In the genomic region with DNA sequence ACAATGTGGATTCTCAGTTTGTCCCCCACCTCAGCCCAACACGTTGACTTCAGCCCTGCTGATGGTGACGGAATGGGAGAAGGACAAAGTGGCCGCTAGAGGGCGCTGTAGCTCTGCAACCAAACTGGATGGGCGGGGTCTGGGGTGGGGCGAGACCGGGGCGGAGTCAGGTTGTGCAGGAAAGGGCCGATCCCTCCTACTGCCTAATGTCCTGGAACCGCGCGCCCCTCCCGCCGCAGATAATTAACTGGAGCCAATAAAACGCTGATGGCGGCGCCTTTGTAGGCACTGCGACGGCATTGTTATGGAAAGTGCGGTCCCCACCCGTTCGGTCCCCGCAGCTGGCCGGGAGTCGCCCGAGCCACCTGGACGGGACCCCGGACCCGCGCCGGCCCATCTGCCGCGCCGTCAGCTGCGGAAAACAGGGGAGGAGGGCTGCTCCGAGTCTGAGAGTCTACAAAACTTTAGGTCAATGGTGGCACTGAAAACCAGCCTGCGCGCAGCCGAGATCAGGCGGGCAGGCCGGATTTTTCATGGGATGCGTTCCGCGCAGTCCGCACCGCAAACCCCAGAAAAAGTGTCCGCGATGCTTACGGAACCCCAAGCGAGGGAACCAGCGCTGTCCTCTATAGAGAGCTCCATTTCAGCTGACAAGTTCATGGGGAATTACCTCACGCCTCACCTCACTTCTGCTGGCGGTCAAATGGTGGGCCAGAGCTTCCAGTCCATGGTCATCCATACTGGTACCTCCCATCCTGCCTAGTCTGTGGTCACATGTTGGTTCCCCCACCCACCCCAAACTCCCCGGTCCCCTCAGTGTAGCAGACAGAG, we compare ENCODE assay signal across 8 mouse cellular contexts. TPM values are rescaled to one million over a fixed set of nuclear protein-coding genes. Genes with fewer than 3 reads are reported as not detected.
DNase-seq lines count a peak whose midpoint lies in the region; ATAC-seq and TF ChIP-seq lines count a peak whose summit lies in the region.

No protein-coding gene starts in this region.

- no peaks in the 10 kb centered on the region for H3K9me3 ChIP-seq in heart, embryonic 13.5 days
- H3K9me3 ChIP-seq in kidney, postnatal 0 days (replicated peaks; ENCODE audit: low read length) = no peaks in the 10 kb centered on the region

- no peaks in the 10 kb centered on the region for H3K36me3 ChIP-seq in heart, embryonic 13.5 days
- no peaks in the 10 kb centered on the region for H3K36me3 ChIP-seq in kidney, postnatal 0 days (ENCODE audit: insufficient read depth, low read length)
- H3K36me3 ChIP-seq in liver, adult 2 months (ENCODE audit: control insufficient read depth, insufficient read depth, low read length) = no peaks in the 10 kb centered on the region
- H3K36me3 ChIP-seq in myocyte (ENCODE audit: control insufficient read depth, insufficient read depth) = no peaks in the 10 kb centered on the region

- H3ac ChIP-seq in myocyte (ENCODE audit: control insufficient read depth, insufficient read length) = no peak overlapping the region

- H3K4me3 ChIP-seq in brown adipose tissue, adult 24 weeks (ENCODE audit: insufficient read depth, low read depth, low read length) = peak overlapping the region; percentile 71
- peak overlapping the region; percentile 74 for H3K4me3 ChIP-seq in heart, embryonic 13.5 days
- H3K4me3 ChIP-seq in kidney, postnatal 0 days (replicated peaks; ENCODE audit: low read depth, low read length) = peak overlapping the region; percentile 62
- H3K4me3 ChIP-seq in liver, adult 2 months (ENCODE audit: insufficient read depth, low read depth, low read length) = peak overlapping the region; percentile 61
- no peak overlapping the region for H3K4me3 ChIP-seq in myocyte

- H3K27ac ChIP-seq in brown adipose tissue, adult 24 weeks (replicated peaks; ENCODE audit: low read depth, low read length) = no peak overlapping the region
- no peak overlapping the region for H3K27ac ChIP-seq in heart, embryonic 13.5 days (replicated peaks)
- H3K27ac ChIP-seq in kidney, postnatal 0 days = no peak overlapping the region
- no peak overlapping the region for H3K27ac ChIP-seq in liver, adult 2 months (replicated peaks; ENCODE audit: insufficient read depth, low read depth, low read length)

- no peaks in the 10 kb centered on the region for H3K79me2 ChIP-seq in liver, adult 2 months (ENCODE audit: control insufficient read depth, insufficient read depth, low read length)
- H3K79me2 ChIP-seq in myocyte (ENCODE audit: control insufficient read depth, insufficient read depth) = no peaks in the 10 kb centered on the region

- peak overlapping the region; percentile 99 for H3K4me2 ChIP-seq in heart, embryonic 13.5 days
- H3K4me2 ChIP-seq in kidney, postnatal 0 days (ENCODE audit: low read length) = peak overlapping the region; percentile 97
- H3K4me2 ChIP-seq in myocyte (ENCODE audit: low read depth) = peak overlapping the region; percentile 66

- peak overlapping the region; percentile 80 for H3K9ac ChIP-seq in heart, embryonic 13.5 days
- peak overlapping the region; percentile 54 for H3K9ac ChIP-seq in kidney, postnatal 0 days (ENCODE audit: low read depth, low read length)
- H3K9ac ChIP-seq in liver, adult 2 months (ENCODE audit: low read depth, low read length) = peak overlapping the region; percentile 46

- peak; percentile 95 for DNase-seq in CD4-positive, CD25-positive, alpha-beta regulatory T cell, adult 2 months (ENCODE audit: low read depth, low spot score)
- peak; percentile 97 for DNase-seq in kidney, postnatal 0 days (ENCODE audit: low spot score)
- DNase-seq in liver, adult 2 months (ENCODE audit: extremely low read depth, low read depth, low spot score) = peak; percentile 68
- peak; percentile 81 to 95 for DNase-seq in spleen, postnatal 4 days (ENCODE audit: low spot score in 2 of 2)

- H3K27me3 ChIP-seq in heart, embryonic 13.5 days (replicated peaks) = peaks cover 93% of the 10 kb centered on the region
- H3K27me3 ChIP-seq in kidney, postnatal 0 days (ENCODE audit: insufficient read depth, low read length) = peaks cover 8% of the 10 kb centered on the region
- peaks cover 3% of the 10 kb centered on the region; the same call in 1 of the 2 replicates for H3K27me3 ChIP-seq in liver, adult 2 months (ENCODE audit: control insufficient read depth, insufficient read depth, low read length)
- H3K27me3 ChIP-seq in myocyte (ENCODE audit: control insufficient read depth, insufficient read depth, insufficient read length) = peaks cover 3% of the 10 kb centered on the region

- peak; percentile 80; the same call in 1 of the 2 replicates for ATAC-seq in erythroid progenitor cell, adult 5-6 weeks (replicated peaks; ENCODE audit: low FRiP score, poor library complexity, severe bottlenecking)
- ATAC-seq in heart, embryonic 13.5 days (ENCODE audit: extremely low read depth, insufficient number of reproducible peaks, low FRiP score, low TSS enrichment) = peak; percentile 80
- peak; percentile 94 for ATAC-seq in kidney, postnatal 0 days (replicated peaks; ENCODE audit: low FRiP score, low read depth)

- TF ChIP-seq POLR2A in liver, adult 2 months (IDR thresholded peaks at IDR 0.05; ENCODE audit: extremely low read depth, insufficient read depth, low read length) = no peak
- no peak for TF ChIP-seq POLR2A in myocyte (IDR thresholded peaks at IDR 0.05; ENCODE audit: insufficient read length, low read depth)

- WGBS in heart, embryonic 13.5 days = 2% methylated on average over 49 of the region's 54 CpGs
- WGBS in kidney, postnatal 0 days = under 1% methylated on average over 54 of the region's 54 CpGs
- 4% methylated on average over 54 of the region's 54 CpGs for WGBS in liver, adult 2 months

- H3K4me1 ChIP-seq in brown adipose tissue, adult 24 weeks (ENCODE audit: control insufficient read depth, insufficient read depth, insufficient read length, low read length) = no peaks in the 10 kb centered on the region
- peaks cover 7% of the 10 kb centered on the region for H3K4me1 ChIP-seq in heart, embryonic 13.5 days
- no peaks in the 10 kb centered on the region; the same call in 1 of the 2 replicates for H3K4me1 ChIP-seq in kidney, postnatal 0 days (replicated peaks; ENCODE audit: insufficient read depth, low read length)
- no peaks in the 10 kb centered on the region for H3K4me1 ChIP-seq in liver, adult 2 months (ENCODE audit: control insufficient read depth, insufficient read depth, low read length)

- peak; percentile 97 for TF ChIP-seq CTCF in kidney, postnatal 0 days (IDR thresholded peaks at IDR 0.05; ENCODE audit: low read depth)
- peak; percentile 93 for TF ChIP-seq CTCF in liver, adult 2 months (IDR thresholded peaks at IDR 0.05; ENCODE audit: low read depth, low read length)

TF ChIP-seq in myocyte, 11 proteins besides CTCF, POLR2A, EP300 and RAD21:
- TF ChIP-seq POLR2AphosphoS2 (IDR thresholded peaks at IDR 0.05; ENCODE audit: insufficient read length, low read depth) (no peak), USF1 (IDR thresholded peaks at IDR 0.05; ENCODE audit: low read depth) (no peak), MAX (IDR thresholded peaks at IDR 0.05; ENCODE audit: low read depth) (no peak), MYOD1 (IDR thresholded peaks at IDR 0.05; ENCODE audit: control insufficient read depth in 1 of 3, insufficient read length in 2 of 3, low read depth in 2 of 3) (no peak), TCF12 (IDR thresholded peaks at IDR 0.05; ENCODE audit: insufficient read depth, poor library complexity, severe bottlenecking) (no peak), TCF3 (IDR thresholded peaks at IDR 0.05; ENCODE audit: insufficient read length, low read depth) (no peak), MYOG (IDR thresholded peaks at IDR 0.05; ENCODE audit: control insufficient read depth in 1 of 3, insufficient read depth in 1 of 3, insufficient read length in 2 of 3, low read depth in 2 of 3) (no peak), REST (IDR thresholded peaks at IDR 0.05; ENCODE audit: insufficient read depth, insufficient read length) (no peak), SRF (IDR thresholded peaks at IDR 0.05; ENCODE audit: control insufficient read depth, insufficient read length, low read depth) (no peak), CEBPB (IDR thresholded peaks at IDR 0.05; ENCODE audit: insufficient read depth, poor library complexity, severe bottlenecking) (no peak), E2F4 (IDR thresholded peaks at IDR 0.05; ENCODE audit: insufficient read depth) (no peak)

RNA-seq across cellular contexts. Expression of gene Slc52a3, which starts 33.2 kb away (rescaled TPM):
- polyA plus RNA-seq in brown adipose tissue, adult 24 weeks (2012; ENCODE audit: insufficient read depth, insufficient read length, missing spikeins) = 0.42 TPM in 1 of 2 replicates, not detected in the other
- total RNA-seq in erythroid progenitor cell, adult 5-6 weeks (2015; ENCODE audit: low replicate concordance) = not detected in 2 replicates
- total RNA-seq in erythroid progenitor cell, adult 5-6 weeks (2017; ENCODE audit: low replicate concordance) = 0.26 TPM in 1 of 2 replicates, not detected in the other
- 0.17 and 0.25 TPM in 2 replicates for polyA plus RNA-seq in heart, embryonic 13.5 days (2015; fragmentation: Nextera tagmentation; extraction: Ambion mirVana)
- polyA plus RNA-seq in kidney, postnatal 0 days (2015; fragmentation: Nextera tagmentation; extraction: Ambion mirVana) = 24.5 and 27.1 TPM in 2 replicates
- total RNA-seq in liver, adult 2 months (2014; rRNA removed) = 0.18 and 0.20 TPM in 2 replicates
- polyA plus RNA-seq in liver, adult 2 months (2012; rRNA removed) = 0.48 and 0.62 TPM in 2 replicates
- polyA plus RNA-seq in myocyte (2012; fragmentation: generic; extraction: Trizol) = 0.02 TPM

RNA-seq across cellular contexts. Expression of gene Fam110a, which starts 49.4 kb away (rescaled TPM):
- polyA plus RNA-seq in brown adipose tissue, adult 24 weeks (2012; ENCODE audit: insufficient read depth, insufficient read length, missing spikeins) = 1.7 and 2.6 TPM in 2 replicates
- total RNA-seq in erythroid progenitor cell, adult 5-6 weeks (2015; ENCODE audit: low replicate concordance) = 1.3 and 4.7 TPM in 2 replicates
- 1.8 and 3.6 TPM in 2 replicates for total RNA-seq in erythroid progenitor cell, adult 5-6 weeks (2017; ENCODE audit: low replicate concordance)
- polyA plus RNA-seq in heart, embryonic 13.5 days (2015; fragmentation: Nextera tagmentation; extraction: Ambion mirVana) = 9.3 and 10.2 TPM in 2 replicates
- 29.0 and 31.1 TPM in 2 replicates for polyA plus RNA-seq in kidney, postnatal 0 days (2015; fragmentation: Nextera tagmentation; extraction: Ambion mirVana)
- 0.83 and 1.3 TPM in 2 replicates for total RNA-seq in liver, adult 2 months (2014; rRNA removed)
- polyA plus RNA-seq in liver, adult 2 months (2012; rRNA removed) = 3.3 and 5.5 TPM in 2 replicates
- 21.0 TPM for polyA plus RNA-seq in myocyte (2012; fragmentation: generic; extraction: Trizol)

RNA-seq across cellular contexts. Expression of gene Scrt2, which starts 51.9 kb away (rescaled TPM):
- not detected in 2 replicates for polyA plus RNA-seq in brown adipose tissue, adult 24 weeks (2012; ENCODE audit: insufficient read depth, insufficient read length, missing spikeins)
- total RNA-seq in erythroid progenitor cell, adult 5-6 weeks (2015; ENCODE audit: low replicate concordance) = not detected in 2 replicates
- not detected in 2 replicates for total RNA-seq in erythroid progenitor cell, adult 5-6 weeks (2017; ENCODE audit: low replicate concordance)
- polyA plus RNA-seq in heart, embryonic 13.5 days (2015; fragmentation: Nextera tagmentation; extraction: Ambion mirVana) = 0.04 TPM in 1 of 2 replicates, not detected in the other
- polyA plus RNA-seq in kidney, postnatal 0 days (2015; fragmentation: Nextera tagmentation; extraction: Ambion mirVana) = not detected in 2 replicates
- not detected in 2 replicates for total RNA-seq in liver, adult 2 months (2014; rRNA removed)
- not detected in 2 replicates for polyA plus RNA-seq in liver, adult 2 months (2012; rRNA removed)
- not detected for polyA plus RNA-seq in myocyte (2012; fragmentation: generic; extraction: Trizol)

Comparison
In these comparisons a context has a peak if more than half of its experiments do, and no peak if none do; other contexts are left out.
1. RNA of gene Slc52a3, which starts 33.2 kb away (polyA plus RNA-seq): 24.5 to 27.1 TPM in kidney, postnatal 0 days; 0.48 to 0.62 TPM in liver, adult 2 months, 0.42 TPM in brown adipose tissue, adult 24 weeks, 0.17 to 0.25 TPM in heart, embryonic 13.5 days and 0.02 TPM in myocyte (single experiment); every median in the first group is over 10 times any median in the second.
2. Peak in every context shown above with its lines, with median percentiles within 50 percentile points of each other: DNase-seq, ATAC-seq, H3K4me2 ChIP-seq and H3K9ac ChIP-seq.